Mouse (Mus musculus) G1E (cell line): ENCODE measurements around the gene Slc35a5.

Experiments
- CTCF ChIP-seq: IDR thresholded peaks from 2 replicates; pipeline ENCODE4 v1.5.1; 2012; ENCODE audit warnings: low read depth, low read length, inconsistent platforms, mixed read lengths
- GATA2 ChIP-seq: IDR thresholded peaks from 2 replicates; pipeline ENCODE4 v1.6.1; 2012; ENCODE audit warnings: low read depth, low read length, inconsistent platforms, borderline replicate concordance
- POLR2AphosphoS5 ChIP-seq: IDR thresholded peaks from 2 replicates; pipeline ENCODE4 v1.6.1; 2012; ENCODE audit warnings: low read depth, low read length, inconsistent platforms; ENCODE audit not compliant: insufficient replicate concordance
- TAL1 ChIP-seq: conservative IDR thresholded peaks from 2 replicates; pipeline ENCODE4 v1.6.1; 2012; ENCODE audit warnings: low read depth, low read length, inconsistent platforms, mixed read lengths

DNA sequence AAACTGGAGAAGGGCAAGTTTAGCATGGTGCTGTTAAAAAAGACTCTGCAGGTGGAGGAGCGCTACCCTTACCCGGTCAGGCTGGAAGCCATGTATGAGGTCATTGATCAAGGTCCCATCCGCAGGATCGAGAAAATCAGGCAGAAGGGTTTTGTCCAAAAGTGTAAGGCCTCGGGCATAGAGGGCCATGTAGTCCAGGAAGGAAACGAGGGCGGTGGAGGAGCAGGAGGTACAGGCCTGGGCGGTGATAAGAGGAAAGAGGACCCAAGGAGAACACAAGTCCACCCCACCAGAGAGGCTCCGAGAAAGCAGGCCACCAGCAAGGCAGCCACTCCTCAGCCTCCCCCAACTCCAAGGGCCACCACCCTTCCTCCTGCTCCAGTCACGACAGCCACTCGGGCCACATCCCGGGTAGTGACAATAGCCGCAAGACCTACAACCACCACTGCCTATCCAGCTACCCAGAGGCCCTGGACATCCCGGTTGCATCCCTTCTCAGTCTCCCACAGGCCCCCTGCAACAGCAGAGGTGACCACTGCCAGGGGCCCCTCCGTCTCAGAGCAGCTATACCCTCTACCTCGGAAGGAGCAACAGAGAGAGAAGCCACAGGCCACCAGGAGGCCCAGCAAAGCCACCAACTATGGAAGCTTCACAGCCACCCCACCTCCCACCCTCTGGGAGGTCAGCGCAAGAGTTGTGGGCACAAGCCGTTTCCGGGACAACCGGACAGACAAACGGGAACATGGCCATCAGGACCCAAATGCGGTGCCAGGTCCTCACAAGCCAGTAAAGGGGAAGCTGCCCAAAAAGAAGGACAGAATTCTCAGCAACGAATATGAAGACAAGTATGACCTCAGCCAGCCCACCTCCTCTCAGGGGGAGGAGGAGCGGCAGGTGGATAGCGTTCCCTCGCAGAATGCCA lies 62.7 kb downstream of the Slc35a5 start:
- no peak for TF ChIP-seq CTCF
- TF ChIP-seq TAL1 = no peak
- no peak for TF ChIP-seq POLR2AphosphoS5
- no peak for TF ChIP-seq GATA2
